Mouse (Mus musculus) brain, embryonic 14.5 days (tissue): ENCODE results near the gene Gm10570. TPM values are rescaled to one million over a fixed set of nuclear protein-coding genes. Genes with fewer than 3 reads are reported as not detected.

Experiments
- DNase-seq: peaks from one replicate; pipeline ENCODE4 v3.0.0-alpha.2; 2011; ENCODE audit warnings: low read depth
- CTCF ChIP-seq: fragments of 200-500 bp; IDR thresholded peaks from 2 replicates; pipeline ENCODE4 v1.5.1; 2012; ENCODE audit warnings: inconsistent platforms, mild to moderate bottlenecking, moderate library complexity, borderline replicate concordance; ENCODE audit not compliant: insufficient read depth, insufficient read length; ENCODE audit errors: extremely low read depth
- POLR2A ChIP-seq: fragments of 200-500 bp; IDR thresholded peaks from 2 replicates; pipeline ENCODE4 v1.6.1; 2012; ENCODE audit warnings: mild to moderate bottlenecking, inconsistent platforms, borderline replicate concordance; ENCODE audit not compliant: poor library complexity, insufficient read depth, insufficient read length, severe bottlenecking; ENCODE audit errors: extremely low read depth
- polyA plus RNA-seq: library from polyadenylated mRNA; depleted of rRNA; stranded (reverse); fragments of >200 nt; gene quantifications from 2 replicates; pipeline ENCODE4 v1.2.3, GENCODE M21; 2012

Gm10570 gene
- polyA plus RNA-seq, 1 experiment = 0.78 TPM

DNA sequence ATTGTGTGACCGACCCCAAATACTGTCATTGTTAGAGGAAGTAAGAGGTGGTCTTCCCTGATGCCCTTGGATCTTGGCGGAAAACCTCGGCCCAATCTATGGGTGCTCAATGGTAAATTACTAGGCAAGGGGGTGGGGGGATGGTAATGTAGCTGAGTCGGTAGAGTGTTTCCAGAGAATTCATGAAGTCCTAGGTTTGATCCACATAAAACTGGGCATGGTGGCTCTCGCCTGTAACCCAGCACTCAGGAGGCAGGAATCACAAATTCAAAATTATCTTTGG is 32.7 kb downstream of the Gm10570 start:
- TF ChIP-seq CTCF = no peak
- no peak for TF ChIP-seq POLR2A
- DNase-seq = no peak

GRCm38 (mm10) chr4:130275016-130275822 is 33.3 kb downstream of the Gm10570 start:
- DNase-seq = peak; percentile 73
- TF ChIP-seq POLR2A (peak; percentile 65; the same call in 1 of the 2 replicates), CTCF (no peak)

DNA sequence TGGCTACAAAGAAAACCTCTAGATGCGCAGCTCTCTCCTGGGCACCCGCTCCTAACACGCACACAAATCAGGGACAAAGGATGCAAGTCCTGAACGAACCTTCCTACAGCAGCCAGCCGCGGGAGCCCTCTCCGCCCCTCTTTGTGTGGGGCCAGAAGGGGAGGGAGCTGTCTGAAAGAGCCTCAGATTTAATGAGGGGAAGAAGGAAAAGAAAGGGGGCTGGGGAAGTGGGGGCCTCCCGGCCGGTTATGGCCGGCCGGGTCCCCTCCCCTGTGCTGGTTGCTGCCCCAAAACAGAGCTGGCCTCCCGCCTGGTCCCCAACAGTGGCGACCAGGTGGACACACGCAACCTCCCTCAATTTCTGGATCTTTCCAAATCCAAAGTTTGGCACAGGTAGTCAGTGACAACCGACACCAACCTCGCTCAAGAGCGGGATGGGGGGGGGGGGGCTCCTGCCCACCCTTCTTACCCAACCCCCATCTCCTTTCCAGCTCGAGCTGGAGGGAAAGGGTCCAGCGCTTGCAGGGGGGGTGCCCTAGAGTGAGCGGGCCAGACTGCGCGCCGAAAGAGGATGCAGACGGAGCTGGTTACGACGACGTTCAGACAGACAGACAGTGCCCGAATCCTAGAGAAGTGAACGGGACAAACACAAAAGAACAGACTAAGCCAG is 34.0 kb downstream of the Gm10570 start:
- DNase-seq = peak; percentile 97
- TF ChIP-seq POLR2A (peak; percentile 36; the same call in 1 of the 2 replicates), CTCF (no peak)

DNA sequence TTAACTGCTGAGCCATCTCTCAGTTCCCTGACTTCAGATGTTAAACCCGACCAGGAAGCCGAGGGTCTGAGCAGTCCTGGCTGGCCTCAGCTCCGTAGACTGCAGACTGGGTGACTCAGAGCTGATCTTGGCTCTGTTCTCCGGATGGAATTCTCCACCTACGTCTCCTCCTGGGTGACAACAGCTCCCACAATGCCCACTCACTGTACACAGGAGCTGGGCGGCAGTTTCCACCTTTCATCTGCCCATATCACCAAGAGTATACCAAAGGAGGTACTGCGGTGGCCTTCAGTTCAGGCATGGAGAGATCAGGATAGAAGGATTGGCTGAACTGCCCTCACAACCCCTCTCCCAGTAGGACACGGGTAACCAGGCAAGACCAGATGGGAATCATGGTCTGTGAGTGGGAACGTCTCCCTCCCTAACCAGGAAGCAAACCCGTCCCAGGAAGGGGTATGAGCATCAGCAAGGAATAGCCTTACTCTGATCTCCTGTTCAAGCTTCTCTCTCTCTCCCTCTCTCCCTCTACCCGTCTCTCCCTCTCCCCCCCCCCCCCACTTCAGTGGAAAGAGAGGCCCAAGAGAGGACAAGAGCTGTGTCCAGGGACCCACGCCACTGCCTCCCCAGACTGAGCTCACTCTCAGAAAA is 34.7 kb downstream of the Gm10570 start:
- no peak for TF ChIP-seq POLR2A
- no peak for TF ChIP-seq CTCF
- no peak for DNase-seq

GRCm38 (mm10) chr4:130270611-130271347 is 37.7 kb downstream of the Gm10570 start:
- no peak for DNase-seq

GRCm38 (mm10) chr4:130270089-130270488 is 38.4 kb downstream of the Gm10570 start:
- peak; percentile 71 for DNase-seq

More at GRCm38 (mm10) chr4:130270611-130271347, 37.7 kb downstream of the Gm10570 start:
- TF ChIP-seq CTCF (no peak), POLR2A (no peak)

DNA sequence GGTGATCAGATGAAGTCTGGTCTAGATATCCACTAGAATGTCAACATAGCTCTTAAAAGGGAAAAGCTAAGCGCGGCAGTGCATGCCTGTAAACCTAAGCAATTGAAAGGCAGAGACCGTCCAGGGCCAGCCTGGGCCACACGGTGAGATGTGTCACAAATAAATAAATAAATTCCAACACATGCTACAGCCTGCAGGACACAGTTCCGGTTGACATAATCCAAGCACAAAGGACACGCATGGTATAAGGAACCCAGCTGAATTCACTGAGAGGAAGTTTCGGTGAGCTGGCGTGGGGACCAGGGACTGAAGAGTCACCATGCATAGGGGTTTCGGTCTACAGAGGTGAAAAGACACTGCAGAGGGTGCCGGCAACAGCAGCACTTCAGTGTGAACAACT is 39.7 kb downstream of the Gm10570 start:
- no peak for TF ChIP-seq CTCF
- TF ChIP-seq POLR2A = no peak
- DNase-seq = no peak

More at GRCm38 (mm10) chr4:130270089-130270488, 38.4 kb downstream of the Gm10570 start:
- no peak for TF ChIP-seq CTCF

DNA sequence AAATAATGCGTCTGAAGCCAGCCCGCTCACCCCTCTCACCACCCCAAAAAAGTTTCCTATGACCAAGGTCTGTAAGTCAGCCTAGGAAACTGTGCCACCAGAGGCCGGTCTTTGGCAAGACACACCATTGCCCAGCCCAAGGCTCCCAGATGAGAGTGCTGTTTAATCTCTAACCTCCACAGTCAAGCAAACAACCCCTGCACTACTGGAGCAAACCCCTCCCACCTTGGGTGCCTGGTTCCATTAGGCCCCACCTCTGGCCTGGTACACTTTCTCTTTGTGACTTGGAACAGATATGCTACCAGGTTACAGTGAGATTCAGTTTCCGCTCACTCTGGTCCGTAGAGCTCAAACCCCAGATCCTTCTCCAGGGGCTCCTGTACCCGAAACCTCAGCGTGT is 41.4 kb downstream of the Gm10570 start:
- no peak for DNase-seq
- no peak for TF ChIP-seq POLR2A

DNA sequence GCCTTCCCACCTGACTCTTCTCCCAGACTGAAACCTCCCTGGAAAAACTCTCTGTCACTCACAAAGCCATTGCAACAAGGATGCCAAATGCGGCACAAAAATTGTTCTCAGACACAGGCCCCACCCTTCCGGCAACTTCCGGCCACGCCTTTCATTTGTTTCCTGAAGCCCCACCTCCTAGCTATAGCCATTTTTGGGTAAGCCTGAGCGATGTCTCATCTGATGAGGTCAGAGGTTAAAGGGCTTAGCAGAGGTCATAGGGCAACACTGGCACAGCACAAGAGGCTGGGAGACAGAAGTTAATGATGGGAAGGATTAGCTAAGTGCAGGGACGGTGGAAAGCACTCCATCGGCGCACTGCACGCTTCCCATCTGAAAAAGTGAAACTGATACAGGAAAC is 41.9 kb downstream of the Gm10570 start:
- TF ChIP-seq CTCF (no peak), POLR2A (no peak)
- DNase-seq = no peak

- DNase-seq = peak; percentile 63
- TF ChIP-seq POLR2A = no peak
- TF ChIP-seq CTCF = peak; percentile 81
These were observed 43.6 kb downstream of the Gm10570 start for GRCm38 (mm10) chr4:130264698-130265349.

GRCm38 (mm10) chr4:130264131-130264530 is 44.3 kb downstream of the Gm10570 start:
- DNase-seq = no peak
- TF ChIP-seq CTCF (no peak), POLR2A (no peak)
